Mouse (Mus musculus) forebrain, postnatal 0 days (tissue): Measurements from ENCODE around the gene Snrpc. TPM values are rescaled to one million over a fixed set of nuclear protein-coding genes. Genes with fewer than 3 reads are reported as not detected.

ENCODE experiments used
- ATAC-seq: fragments of 200-750 bp; cut with Nextera tagmentation; 2 replicates; pipeline ENCODE4 v1.8.0; 2017; ENCODE audit warnings: mild to moderate bottlenecking, moderate library complexity
- DNase-seq: peaks from one replicate; pipeline ENCODE4 v3.0.0-alpha.2; 2015
- H3K27ac ChIP-seq: fragments of 300-500 bp; sonication (generic); 2 replicates; pipeline ENCODE4 v1.5.1; 2014; ENCODE audit warnings: low read depth, mild to moderate bottlenecking, antibody characterized with exemption, low read length, moderate library complexity, mixed read lengths
- H3K27me3 ChIP-seq: fragments of 300-500 bp; sonication (generic); 2 replicates; pipeline ENCODE4 v1.6.1; 2014; ENCODE audit warnings: mild to moderate bottlenecking, low read length, mixed read lengths; ENCODE audit not compliant: insufficient read depth
- H3K36me3 ChIP-seq: fragments of 300-500 bp; sonication (generic); 2 replicates; pipeline ENCODE4 v1.6.1; 2014; ENCODE audit warnings: mild to moderate bottlenecking, moderate library complexity; ENCODE audit not compliant: insufficient read depth
- H3K4me1 ChIP-seq: fragments of 300-500 bp; sonication (generic); 2 replicates; pipeline ENCODE4 v1.6.1; 2014; ENCODE audit warnings: antibody characterized with exemption; ENCODE audit not compliant: insufficient read depth
- H3K4me2 ChIP-seq: fragments of 300-500 bp; sonication (generic); 2 replicates; pipeline ENCODE4 v1.6.1; 2014; ENCODE audit warnings: low read depth, mild to moderate bottlenecking, moderate library complexity
- H3K4me3 ChIP-seq: fragments of 300-500 bp; sonication (generic); 2 replicates; pipeline ENCODE4 v1.5.1; 2014; ENCODE audit warnings: low read depth, low read length, mixed read lengths
- H3K9ac ChIP-seq: fragments of 300-500 bp; sonication (generic); 2 replicates; pipeline ENCODE4 v1.6.1; 2014; ENCODE audit warnings: mild to moderate bottlenecking
- H3K9me3 ChIP-seq: fragments of 300-500 bp; sonication (generic); 2 replicates; pipeline ENCODE4 v1.6.1; 2016; ENCODE audit warnings: low read length
- CTCF ChIP-seq: sonication (generic); IDR thresholded peaks from 2 replicates; pipeline ENCODE4 v1.5.1; 2016; ENCODE audit warnings: antibody characterized with exemption, control low read depth, low read depth
- WGBS: fragments of 180-500 bp; shearing (Covaris S2); extraction: QIAGEN DNeasy Blood & Tissue Kit; methylation state at CpG from one replicate; pipeline ENCODE4 v1.1.7; 2014; 5-methylcytosine and 5-hydroxymethylcytosine counted together
- polyA plus RNA-seq: library from polyadenylated mRNA; unstranded; fragments of >200 nt; fragmentation: Nextera tagmentation; extraction: Ambion mirVana; gene quantifications from 2 replicates; pipeline ENCODE4 v1.2.1, GENCODE M21; 2015
- total RNA-seq: library from RNA; depleted of rRNA; stranded (reverse); fragments of >200 nt; gene quantifications from 2 replicates; pipeline ENCODE4 v1.2.3, GENCODE M21; 2014

Snrpc gene
- total and polyA plus RNA-seq, 2 experiments from 2014 or later, result 137 to 259 TPM

GRCm38 (mm10) chr17:27819521-27819970, 18.4 kb upstream of the Snrpc start:
- no peak for ATAC-seq
- TF ChIP-seq CTCF, result no peak
- H3K9me3 ChIP-seq, result no peaks in the 10 kb centered on the region
- H3K4me3 ChIP-seq, result peak overlapping the region; percentile 95
- peaks cover 21% of the 10 kb centered on the region for H3K4me1 ChIP-seq
- no peaks in the 10 kb centered on the region for H3K36me3 ChIP-seq
- WGBS, result under 1% methylated on average over 20 of the region's 20 CpGs
- peak overlapping the region; percentile 83 for H3K9ac ChIP-seq
- H3K27ac ChIP-seq, result peak overlapping the region; percentile 81
- no peaks in the 10 kb centered on the region for H3K27me3 ChIP-seq
- peak; percentile 44 for DNase-seq
- H3K4me2 ChIP-seq, result peak overlapping the region; percentile 83

- peak; percentile 41 for DNase-seq
Measured at GRCm38 (mm10) chr17:27819971-27820567, 17.9 kb upstream of the Snrpc start.

GRCm38 (mm10) chr17:27820568-27821406, 17.2 kb upstream of the Snrpc start, which contains the start of gene D17Wsu92e:
Gene D17Wsu92e, minus strand, starts transcription at chr17:27820648.
- Histone ChIP-seq H3K4me3 (peak within 1 kb of the TSS; percentile 95), H3K4me1 (peaks cover 21% of the 10 kb centered on the region), H3K27ac (peak within 1 kb of the TSS; percentile 81), H3K4me2 (peak within 1 kb of the TSS; percentile 83), H3K27me3 (no peaks in the 10 kb centered on the region), H3K36me3 (no peaks in the 10 kb centered on the region), H3K9me3 (no peaks in the 10 kb centered on the region), H3K9ac (peak within 1 kb of the TSS; percentile 83)
- 3% methylated on average over 45 of the region's 56 CpGs for WGBS
- TF ChIP-seq CTCF, result 0 out of 2 replicates have a peak, but pooled peaks have one; percentile 11
- DNase-seq, result peak; percentile 100
- ATAC-seq, result peak; percentile 98

More at GRCm38 (mm10) chr17:27819971-27820567, 17.9 kb upstream of the Snrpc start:
- TF ChIP-seq CTCF, result no peak
- Histone ChIP-seq H3K36me3 (no peaks in the 10 kb centered on the region), H3K27ac (peak overlapping the region; percentile 81), H3K4me1 (peaks cover 21% of the 10 kb centered on the region), H3K27me3 (no peaks in the 10 kb centered on the region), H3K4me3 (peak overlapping the region; percentile 95), H3K4me2 (peak overlapping the region; percentile 83), H3K9me3 (no peaks in the 10 kb centered on the region), H3K9ac (peak overlapping the region; percentile 83)
- ATAC-seq, result peak; percentile 86
- 1% methylated on average over 47 of the region's 62 CpGs for WGBS

GRCm38 (mm10) chr17:27821407-27822338, 16.3 kb upstream of the Snrpc start:
- H3K9ac ChIP-seq, result peak overlapping the region; percentile 83; the same call in 1 of the 2 replicates
- no peak for TF ChIP-seq CTCF
- H3K4me3 ChIP-seq, result 0 out of 2 replicates have a peak overlapping the region, but pooled peaks have one; percentile 95
- peaks cover 21% of the 10 kb centered on the region for H3K4me1 ChIP-seq
- no peaks in the 10 kb centered on the region for H3K36me3 ChIP-seq
- H3K4me2 ChIP-seq, result peak overlapping the region; percentile 63
- H3K27me3 ChIP-seq, result no peaks in the 10 kb centered on the region
- 62% methylated on average over 9 of the region's 9 CpGs for WGBS
- no peak for DNase-seq
- ATAC-seq, result no peak
- peak overlapping the region; percentile 80 for H3K27ac ChIP-seq
- no peaks in the 10 kb centered on the region for H3K9me3 ChIP-seq

GRCm38 (mm10) chr17:27823142-27823905, 14.6 kb upstream of the Snrpc start:
- H3K9ac ChIP-seq, result no peak overlapping the region
- no peak overlapping the region for H3K4me3 ChIP-seq
- no peak for TF ChIP-seq CTCF
- peaks cover 18% of the 10 kb centered on the region for H3K4me1 ChIP-seq
- no peak overlapping the region for H3K27ac ChIP-seq
- H3K36me3 ChIP-seq, result no peaks in the 10 kb centered on the region
- ATAC-seq, result no peak
- WGBS, result 78% methylated on average over 9 of the region's 9 CpGs
- H3K27me3 ChIP-seq, result no peaks in the 10 kb centered on the region; the same call in 1 of the 2 replicates
- no peak overlapping the region for H3K4me2 ChIP-seq
- no peak for DNase-seq
- H3K9me3 ChIP-seq, result no peaks in the 10 kb centered on the region

GRCm38 (mm10) chr17:27824941-27825340, 13.0 kb upstream of the Snrpc start:
- Histone ChIP-seq H3K4me3 (no peak overlapping the region), H3K9ac (no peak overlapping the region), H3K4me1 (peaks cover 7% of the 10 kb centered on the region; the same call in 1 of the 2 replicates), H3K9me3 (no peaks in the 10 kb centered on the region), H3K4me2 (no peak overlapping the region), H3K27me3 (no peaks in the 10 kb centered on the region; the same call in 1 of the 2 replicates), H3K27ac (no peak overlapping the region), H3K36me3 (no peaks in the 10 kb centered on the region)
- WGBS, result 81% methylated on average over 1 of the region's 1 CpGs
- TF ChIP-seq CTCF, result no peak
- DNase-seq (no peak), ATAC-seq (no peak)
